Mouse (Mus musculus) yolk sac, embryonic 10.5 days (tissue): ENCODE measurements at regions not wholly inside any gene's neighbourhood (a gene's known extent, or its start where the extent isn't known, plus 50 kb on each side); places are given as distances from the start of the nearest gene placed in this dataset.
"Not testable (repeated sequence)": the region's sequence is repeated elsewhere in the genome, so short reads cannot be mapped to it uniquely, and the experiment has no call there.

Experiments used
- DNase-seq: peaks from one replicate; pipeline ENCODE4 v3.0.0-alpha.2; 2017; ENCODE audit warnings: low spot score

- peak; percentile 59 for DNase-seq
Measured at GRCm38 (mm10) chr10:19494461-19495105, 97.2 kb upstream of the Ifngr1 start.

- DNase-seq: no peak
Measured at GRCm38 (mm10) chr10:19498112-19498511, 93.6 kb upstream of the Ifngr1 start.

- no peak for DNase-seq
Measured at GRCm38 (mm10) chr10:19502874-19503273, 88.9 kb upstream of the Ifngr1 start.

GRCm38 (mm10) chr10:19503846-19504765, 87.6 kb upstream of the Ifngr1 start:
- DNase-seq: no peak

GRCm38 (mm10) chr10:19505174-19505573, 86.6 kb upstream of the Ifngr1 start:
- no peak for DNase-seq

- no peak for DNase-seq
Measured at GRCm38 (mm10) chr10:19505979-19506378, 85.8 kb upstream of the Ifngr1 start.

GRCm38 (mm10) chr10:19506434-19506833, 85.3 kb upstream of the Ifngr1 start:
- no peak for DNase-seq

- DNase-seq: no peak
Measured at GRCm38 (mm10) chr10:19508221-19508745, 83.5 kb upstream of the Ifngr1 start.

GRCm38 (mm10) chr10:19510047-19510446, 81.7 kb upstream of the Ifngr1 start:
- no peak for DNase-seq

GRCm38 (mm10) chr10:19514366-19514765, 77.4 kb upstream of the Ifngr1 start:
- DNase-seq: not testable (repeated sequence)

- DNase-seq: no peak
Measured at GRCm38 (mm10) chr10:19514837-19515236, 76.9 kb upstream of the Ifngr1 start.

GRCm38 (mm10) chr10:19516011-19516410, 75.7 kb upstream of the Ifngr1 start:
- no peak for DNase-seq

- no peak for DNase-seq
Measured at GRCm38 (mm10) chr10:19517093-19517492, 74.7 kb upstream of the Ifngr1 start.

GRCm38 (mm10) chr10:19518763-19519162, 73.0 kb upstream of the Ifngr1 start:
- DNase-seq: no peak

- no peak for DNase-seq
Measured at GRCm38 (mm10) chr10:19522198-19522597, 69.6 kb upstream of the Ifngr1 start.

- DNase-seq: no peak
Measured at GRCm38 (mm10) chr10:19525939-19526338, 65.8 kb upstream of the Ifngr1 start.

- peak; percentile 47 for DNase-seq
Measured at GRCm38 (mm10) chr10:19526353-19526752, 65.4 kb upstream of the Ifngr1 start.

- no peak for DNase-seq
Measured at GRCm38 (mm10) chr10:19529655-19530054, 62.1 kb upstream of the Ifngr1 start.

- DNase-seq: no peak
Measured at GRCm38 (mm10) chr10:19530056-19530455, 61.7 kb upstream of the Ifngr1 start.

GRCm38 (mm10) chr10:19531452-19531851, 60.3 kb upstream of the Ifngr1 start:
- peak; percentile 66 for DNase-seq

GRCm38 (mm10) chr10:19532790-19533189, 59.0 kb upstream of the Ifngr1 start:
- DNase-seq: no peak

- no peak for DNase-seq
Measured at GRCm38 (mm10) chr10:19533846-19534245, 57.9 kb upstream of the Ifngr1 start.
